Mouse (Mus musculus): ENCODE measurements around the gene Mafb.

- TF ChIP-seq CTCF (IDR thresholded peaks at IDR 0.05; ENCODE audit: borderline replicate concordance, insufficient read depth, low read length) (no peak), POLR2A (IDR thresholded peaks at IDR 0.05; ENCODE audit: low read depth, low read length) (no peak)
Measured at GRCm38 (mm10) chr2:160328886-160329285, 38.0 kb downstream of the Mafb start.

All from embryonic fibroblast, embryonic 13.5 days (primary cell).